Mouse (Mus musculus): ENCODE measurements at regions not wholly inside any gene's neighbourhood (a gene's known extent, or its start where the extent isn't known, plus 50 kb on each side); places are given as distances from the start of the nearest gene placed in this dataset.

GRCm38 (mm10) chr9:79437636-79438035 is 281.0 kb downstream of the Col12a1 start:
- DNase-seq: no peak

GRCm38 (mm10) chr9:79439233-79439960 is 279.2 kb downstream of the Col12a1 start:
- DNase-seq: no peak

GRCm38 (mm10) chr9:79455226-79455625 is 263.4 kb downstream of the Col12a1 start:
- DNase-seq: no peak

GRCm38 (mm10) chr9:79479118-79479517 is 239.5 kb downstream of the Col12a1 start:
- DNase-seq: no peak

- DNase-seq: no peak
Measured at GRCm38 (mm10) chr9:79500253-79500652, 218.4 kb downstream of the Col12a1 start.

GRCm38 (mm10) chr9:79502034-79502433 is 216.6 kb downstream of the Col12a1 start:
- no peak for DNase-seq

- DNase-seq: no peak
Measured at GRCm38 (mm10) chr9:79516384-79516783, 202.2 kb downstream of the Col12a1 start.

- DNase-seq: peak; percentile 16
Measured at GRCm38 (mm10) chr9:79517461-79517860, 201.2 kb downstream of the Col12a1 start.

- no peak for DNase-seq
Measured at GRCm38 (mm10) chr9:79518640-79519039, 200.0 kb downstream of the Col12a1 start.

GRCm38 (mm10) chr9:79520498-79520897 is 198.1 kb downstream of the Col12a1 start:
- DNase-seq: no peak

- DNase-seq: no peak
Measured at GRCm38 (mm10) chr9:79523054-79523453, 195.6 kb downstream of the Col12a1 start.

- DNase-seq: no peak
Measured at GRCm38 (mm10) chr9:79525000-79525399, 193.6 kb downstream of the Col12a1 start.

- DNase-seq: no peak
Measured at GRCm38 (mm10) chr9:79526390-79526789, 192.2 kb downstream of the Col12a1 start.

GRCm38 (mm10) chr9:79527331-79527730 is 191.3 kb downstream of the Col12a1 start:
- no peak for DNase-seq

All from gastrocnemius, postnatal 25 days (tissue).